Mouse (Mus musculus): ENCODE measurements around the gene Hs6st2. TPM values are rescaled to one million over a fixed set of nuclear protein-coding genes. Genes with fewer than 3 reads are reported as not detected.

Gene Hs6st2
- polyA plus RNA-seq, 3 experiments from 2014 or later: 0.12 TPM; not detected in 2

- no peak for ATAC-seq
Observed at GRCm38 (mm10) chrX:51581704-51582103, 100.0 kb downstream of the Hs6st2 start.

- no peak for ATAC-seq
Observed at GRCm38 (mm10) chrX:51561880-51562279, 119.8 kb downstream of the Hs6st2 start.

- no peak for ATAC-seq
Observed at GRCm38 (mm10) chrX:51539626-51540025, 142.0 kb downstream of the Hs6st2 start.

GRCm38 (mm10) chrX:51537082-51537481 lies 144.6 kb downstream of the Hs6st2 start:
- no peak for ATAC-seq

- no peak for ATAC-seq
Observed at GRCm38 (mm10) chrX:51535226-51535625, 146.4 kb downstream of the Hs6st2 start.

- ATAC-seq: no peak
Observed at GRCm38 (mm10) chrX:51531136-51531535, 150.5 kb downstream of the Hs6st2 start.

GRCm38 (mm10) chrX:51528601-51529000 lies 153.1 kb downstream of the Hs6st2 start:
- no peak for ATAC-seq

- no peak for ATAC-seq
Observed at GRCm38 (mm10) chrX:51514831-51515230, 166.8 kb downstream of the Hs6st2 start.

- no peak for ATAC-seq
Observed at GRCm38 (mm10) chrX:51506526-51506925, 175.1 kb downstream of the Hs6st2 start.

GRCm38 (mm10) chrX:51505691-51506090 lies 176.0 kb downstream of the Hs6st2 start:
- ATAC-seq: no peak

GRCm38 (mm10) chrX:51503781-51504471 lies 177.7 kb downstream of the Hs6st2 start:
- no peak for ATAC-seq

- no peak for ATAC-seq
Observed at GRCm38 (mm10) chrX:51497831-51498230, 183.8 kb downstream of the Hs6st2 start.

GRCm38 (mm10) chrX:51488374-51488773 lies 193.3 kb downstream of the Hs6st2 start:
- ATAC-seq: no peak

GRCm38 (mm10) chrX:51469411-51469810 lies 212.2 kb downstream of the Hs6st2 start:
- ATAC-seq: no peak

GRCm38 (mm10) chrX:51461413-51461812 lies 220.2 kb downstream of the Hs6st2 start:
- no peak for ATAC-seq

- ATAC-seq: no peak
Observed at GRCm38 (mm10) chrX:51443366-51443765, 238.3 kb downstream of the Hs6st2 start.

- ATAC-seq: no peak
Observed at GRCm38 (mm10) chrX:51431706-51432105, 249.9 kb downstream of the Hs6st2 start.

- ATAC-seq: no peak
Observed at GRCm38 (mm10) chrX:51425031-51425430, 256.6 kb downstream of the Hs6st2 start.

GRCm38 (mm10) chrX:51410289-51410688 lies 271.4 kb downstream of the Hs6st2 start:
- no peak for ATAC-seq

- no peak for ATAC-seq
Observed at GRCm38 (mm10) chrX:51397457-51397856, 284.2 kb downstream of the Hs6st2 start.

GRCm38 (mm10) chrX:51374670-51375069 lies 307.0 kb downstream of the Hs6st2 start:
- no peak for ATAC-seq

GRCm38 (mm10) chrX:51372477-51373239 lies 309.0 kb downstream of the Hs6st2 start:
- no peak for ATAC-seq

- no peak for ATAC-seq
Observed at GRCm38 (mm10) chrX:51349682-51350081, 332.0 kb downstream of the Hs6st2 start.

GRCm38 (mm10) chrX:51343595-51343994 lies 338.1 kb downstream of the Hs6st2 start:
- no peak for ATAC-seq

All from inflammation-experienced regulatory T-cells, adult 6 months (primary cell).